ENCODE assay signal across 8 mouse cellular contexts in the genomic region with DNA sequence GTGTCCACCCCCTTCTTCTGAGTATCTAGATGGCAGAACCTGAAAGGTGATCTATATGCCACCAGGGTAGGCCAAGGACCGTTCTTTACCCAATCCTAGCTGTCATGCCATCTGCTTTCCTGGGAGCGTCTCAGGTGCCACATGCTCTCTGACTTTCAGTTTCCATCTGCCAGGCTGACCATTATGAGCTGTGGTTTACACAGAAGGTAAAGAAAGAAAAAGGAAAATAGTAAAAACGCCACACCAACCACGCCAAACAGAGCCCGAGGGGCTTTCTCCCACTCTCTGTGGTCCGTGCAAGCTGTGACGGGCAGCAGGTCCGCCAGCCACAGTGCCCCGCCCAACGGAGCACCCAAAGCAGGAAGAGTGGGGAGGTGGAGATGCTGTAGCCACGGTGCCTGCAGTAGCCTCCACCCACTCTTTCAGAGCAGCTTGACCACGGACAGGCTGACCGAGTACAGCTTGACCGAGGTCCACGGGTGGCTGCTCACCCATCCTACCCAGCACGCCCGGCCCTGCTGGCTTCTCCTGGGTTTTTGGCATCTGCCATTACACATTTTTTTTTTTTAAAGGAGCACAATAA. TPM values are rescaled to one million over a fixed set of nuclear protein-coding genes. Genes with fewer than 3 reads are reported as not detected.
DNase-seq lines count a peak whose midpoint lies in the region; ATAC-seq and TF ChIP-seq lines count a peak whose summit lies in the region.

No protein-coding gene starts in this region.

- 0 out of 2 replicates have a peak overlapping the region, but pooled peaks have one; percentile 36 for H3K27ac ChIP-seq in embryonic facial prominence, embryonic 14.5 days (replicated peaks; ENCODE audit: low read depth, low read length)
- H3K27ac ChIP-seq in liver, embryonic 11.5 days (ENCODE audit: low read depth, low read length): no peak overlapping the region
- peak overlapping the region; percentile 95 for H3K27ac ChIP-seq in thymus, adult 2 months (ENCODE audit: control insufficient read depth, insufficient read depth, low read length)

- H3K4me2 ChIP-seq in embryonic facial prominence, embryonic 14.5 days (ENCODE audit: low read depth, low read length): no peak overlapping the region
- 0 out of 2 replicates have a peak overlapping the region, but pooled peaks have one; percentile 14 for H3K4me2 ChIP-seq in liver, embryonic 11.5 days

- peak; percentile 56 for DNase-seq in kidney, adult 18-20 months
- no peak for DNase-seq in kidney, adult 11 months
- peak; percentile 83 for DNase-seq in MN1 (ENCODE audit: low spot score)
- no peak for DNase-seq in embryonic facial prominence, embryonic 14.5 days (ENCODE audit: low spot score)
- no peak for DNase-seq in liver, embryonic 11.5 days (ENCODE audit: low spot score)
- DNase-seq in thymus, adult 2 months: no peak
- no peak for DNase-seq in left cerebral cortex, postnatal 10 days (ENCODE audit: extremely low spot score in 1 of 2, low spot score in 2 of 2)
- no peak for DNase-seq in gastrocnemius, postnatal 25 days

- H3K9ac ChIP-seq in embryonic facial prominence, embryonic 14.5 days (ENCODE audit: low read depth, low read length): no peak overlapping the region
- no peak overlapping the region for H3K9ac ChIP-seq in liver, embryonic 11.5 days (ENCODE audit: low read depth, low read length)

- H3K4me3 ChIP-seq in embryonic facial prominence, embryonic 14.5 days (ENCODE audit: low read depth, low read length): no peak overlapping the region
- H3K4me3 ChIP-seq in liver, embryonic 11.5 days (ENCODE audit: low read depth, low read length): no peak overlapping the region
- peak overlapping the region; percentile 32 for H3K4me3 ChIP-seq in thymus, adult 2 months (ENCODE audit: control insufficient read depth, insufficient read depth, low read length)

- no peaks in the 10 kb centered on the region for H3K27me3 ChIP-seq in embryonic facial prominence, embryonic 14.5 days (replicated peaks; ENCODE audit: control insufficient read depth, insufficient read depth, low read length)
- H3K27me3 ChIP-seq in liver, embryonic 11.5 days (replicated peaks; ENCODE audit: control insufficient read depth, insufficient read depth, low read length): no peaks in the 10 kb centered on the region
- H3K27me3 ChIP-seq in thymus, adult 2 months (ENCODE audit: control insufficient read depth, insufficient read depth, low read length): no peaks in the 10 kb centered on the region

- no peak for TF ChIP-seq POLR2A in thymus, adult 2 months (IDR thresholded peaks at IDR 0.05; ENCODE audit: control insufficient read depth, extremely low read depth, insufficient read depth, low read length, poor library complexity)

- 76% methylated on average over 16 of the region's 17 CpGs for WGBS in embryonic facial prominence, embryonic 14.5 days
- 70% methylated on average over 17 of the region's 17 CpGs for WGBS in liver, embryonic 11.5 days
- WGBS in thymus, adult 2 months: 15% methylated on average over 17 of the region's 17 CpGs

- peaks cover 66% of the 10 kb centered on the region for H3K4me1 ChIP-seq in embryonic facial prominence, embryonic 14.5 days (ENCODE audit: control insufficient read depth, insufficient read depth, low read length)
- peaks cover 9% of the 10 kb centered on the region; the same call in 1 of the 2 replicates for H3K4me1 ChIP-seq in liver, embryonic 11.5 days (replicated peaks; ENCODE audit: control insufficient read depth, insufficient read depth, low read length)
- peaks cover 67% of the 10 kb centered on the region for H3K4me1 ChIP-seq in thymus, adult 2 months (replicated peaks; ENCODE audit: control insufficient read depth, insufficient read depth, low read length)

- no peaks in the 10 kb centered on the region for H3K36me3 ChIP-seq in embryonic facial prominence, embryonic 14.5 days (ENCODE audit: control insufficient read depth, insufficient read depth, low read length)
- H3K36me3 ChIP-seq in liver, embryonic 11.5 days (ENCODE audit: control insufficient read depth, insufficient read depth, low read length): no peaks in the 10 kb centered on the region
- H3K36me3 ChIP-seq in thymus, adult 2 months (ENCODE audit: control insufficient read depth, insufficient read depth, low read length): no peaks in the 10 kb centered on the region

- no peak for TF ChIP-seq CTCF in thymus, adult 2 months (IDR thresholded peaks at IDR 0.05; ENCODE audit: borderline replicate concordance, control insufficient read depth, extremely low read depth, insufficient read depth, low read length, poor library complexity)

- no peak for ATAC-seq in embryonic facial prominence, embryonic 14.5 days (ENCODE audit: low read depth)
- ATAC-seq in liver, embryonic 11.5 days (replicated peaks; ENCODE audit: low FRiP score): no peak

- no peaks in the 10 kb centered on the region for H3K9me3 ChIP-seq in embryonic facial prominence, embryonic 14.5 days (ENCODE audit: control insufficient read depth, low read length)
- no peaks in the 10 kb centered on the region for H3K9me3 ChIP-seq in liver, embryonic 11.5 days (ENCODE audit: control insufficient read depth, low read length)

- intact Hi-C loops in left cerebral cortex, postnatal 10 days (cut with DNase I): no loop called here

RNA-seq across cellular contexts. Expression of gene Nfkbia, which starts 27.0 kb away (rescaled TPM):
- 101 and 102 TPM in 2 replicates for polyA plus RNA-seq in embryonic facial prominence, embryonic 14.5 days (2014; fragmentation: Nextera tagmentation; extraction: Ambion mirVana)
- 25.8 TPM in 2 replicates for polyA plus RNA-seq in liver, embryonic 11.5 days (2014; fragmentation: Nextera tagmentation; extraction: Ambion mirVana)
- 613 and 674 TPM in 2 replicates for polyA plus RNA-seq in thymus, adult 2 months (2012; rRNA removed)
- 10 to 100 TPM; 27.8 to 37.5 TPM for total RNA-seq in left cerebral cortex, postnatal 10 days (2021)
- 10 to 100 TPM; 17.8 to 20.8 TPM for total RNA-seq in gastrocnemius, postnatal 25 days (2021)

Comparison
In these comparisons a context has a peak if more than half of its experiments do, and no peak if none do; other contexts are left out.
1. DNase-seq: peak in kidney, adult 18-20 months (single experiment) and MN1 (single experiment); none in kidney, adult 11 months (single experiment), embryonic facial prominence, embryonic 14.5 days (single experiment), liver, embryonic 11.5 days (single experiment), thymus, adult 2 months (single experiment), left cerebral cortex, postnatal 10 days (0 of 2) and gastrocnemius, postnatal 25 days (single experiment).